Mouse (Mus musculus) liver, embryonic 14.5 days (tissue): ENCODE data around the gene Mrps27.

ENCODE experiments used
- CTCF ChIP-seq: IDR thresholded peaks from 2 replicates; pipeline ENCODE4 v1.5.1; 2016; ENCODE audit warnings: antibody characterized with exemption, low read depth, control low read depth
- EP300 ChIP-seq: IDR thresholded peaks from 2 replicates; pipeline ENCODE4 v1.6.1; 2016; ENCODE audit warnings: antibody characterized with exemption, low read depth

DNA sequence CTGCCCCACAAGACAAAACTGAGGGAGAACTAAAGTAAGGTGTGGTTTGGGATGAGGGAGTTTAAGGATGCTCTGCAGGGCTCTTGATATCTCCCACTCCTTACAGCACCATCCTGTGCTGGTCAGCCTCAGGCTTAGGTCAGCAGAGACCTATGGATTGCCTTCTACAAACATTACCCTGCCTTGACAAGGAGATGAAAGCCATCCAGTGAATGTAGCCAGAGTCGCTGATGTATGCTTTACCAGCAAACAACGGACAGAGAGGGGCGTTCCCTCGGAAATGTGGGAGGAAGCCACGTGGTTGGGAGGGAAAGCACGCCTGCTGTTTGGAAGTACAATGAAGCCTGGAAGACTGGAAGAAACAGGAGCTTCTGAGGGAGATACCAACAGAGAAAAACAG, 100.3 kb downstream of the Mrps27 start:
- TF ChIP-seq CTCF (no peak), EP300 (no peak)
